Mouse (Mus musculus): Measurements from ENCODE around the gene Adam11. TPM values are rescaled to one million over a fixed set of nuclear protein-coding genes. Genes with fewer than 3 reads are reported as not detected.
A peak's percentile ranks its signal among the peaks of the same experiment; 100 is the strongest.

Gene Adam11
- polyA plus RNA-seq, 1 experiment from 2014 or later = 15.4 TPM

DNA sequence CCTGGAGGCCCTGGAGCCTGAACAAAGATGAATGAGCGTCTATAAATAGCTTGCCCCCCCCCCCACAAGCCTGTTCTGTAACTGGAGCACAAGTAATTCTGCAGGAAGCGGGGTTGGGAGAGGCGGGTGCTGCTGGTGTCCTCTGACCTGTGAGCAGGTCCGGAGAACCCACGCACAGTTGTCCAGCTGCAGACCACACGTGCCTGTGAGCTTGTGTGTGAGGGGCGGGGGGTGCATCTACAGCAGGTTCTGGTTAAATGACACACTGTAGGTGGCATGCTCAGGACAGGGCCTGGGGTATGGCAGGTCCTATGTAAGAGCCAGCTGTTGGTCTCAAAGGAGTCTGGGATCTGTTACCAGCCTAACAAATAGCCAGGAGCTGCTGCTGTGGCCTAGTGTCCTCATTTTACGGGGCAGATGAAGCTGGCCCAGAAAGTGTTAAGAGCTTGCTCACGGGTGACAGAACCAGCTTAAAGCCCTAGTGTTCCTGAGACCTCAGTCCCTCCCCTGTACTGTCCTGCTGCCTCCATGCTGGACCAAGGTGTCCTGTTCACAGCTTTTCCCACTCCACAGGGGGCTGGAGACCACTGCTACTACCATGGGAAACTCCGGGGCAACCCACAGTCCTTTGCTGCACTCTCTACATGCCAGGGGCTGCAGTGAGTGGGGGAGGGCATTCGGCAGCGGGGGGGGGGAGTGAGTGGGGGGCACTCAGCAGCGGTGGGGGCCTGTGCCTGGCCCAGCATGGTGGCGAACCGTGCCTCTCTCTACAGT is 9.6 kb downstream of the Adam11 start:
- Histone ChIP-seq H3K4me1 (ENCODE audit: control insufficient read depth, insufficient read depth, low read length) (peaks cover 40% of the 10 kb centered on the region), H3K4me2 (ENCODE audit: low read depth, severe bottlenecking) (peak overlapping the region; percentile 7; the same call in 1 of the 2 replicates)
- WGBS = 31% methylated on average over 15 of the region's 15 CpGs

GRCm38 (mm10) chr11:102771916-102772714 is 10.9 kb downstream of the Adam11 start:
- Histone ChIP-seq H3K27ac (replicated peaks; ENCODE audit: low read depth, low read length) (no peak overlapping the region), H3K4me3 (ENCODE audit: low read depth, low read length) (no peak overlapping the region), H3K36me3 (ENCODE audit: control insufficient read depth, insufficient read depth, low read length) (peaks cover 4% of the 10 kb centered on the region; the same call in 1 of the 2 replicates), H3K27me3 (ENCODE audit: control insufficient read depth, insufficient read depth, low read length) (no peaks in the 10 kb centered on the region), H3K9ac (ENCODE audit: low read length) (no peak overlapping the region), H3K4me1 (ENCODE audit: control insufficient read depth, insufficient read depth, low read length) (peaks cover 40% of the 10 kb centered on the region), H3K9me3 (ENCODE audit: control insufficient read depth, low read length) (no peaks in the 10 kb centered on the region), H3K4me2 (ENCODE audit: low read depth, severe bottlenecking) (peak overlapping the region; percentile 17; the same call in 1 of the 2 replicates)
- DNase-seq (ENCODE audit: low spot score) (no peak), ATAC-seq (ENCODE audit: insufficient number of reproducible peaks, low FRiP score, low TSS enrichment, low read depth) (no peak)
- WGBS = 39% methylated on average over 16 of the region's 16 CpGs

More for the DNA sequence above, 9.6 kb downstream of the Adam11 start:
- Histone ChIP-seq H3K27ac (replicated peaks; ENCODE audit: low read depth, low read length) (peak overlapping the region; percentile 65), H3K36me3 (ENCODE audit: control insufficient read depth, insufficient read depth, low read length) (no peaks in the 10 kb centered on the region), H3K4me3 (ENCODE audit: low read depth, low read length) (no peak overlapping the region), H3K27me3 (ENCODE audit: control insufficient read depth, insufficient read depth, low read length) (no peaks in the 10 kb centered on the region), H3K9me3 (ENCODE audit: control insufficient read depth, low read length) (no peaks in the 10 kb centered on the region), H3K9ac (ENCODE audit: low read length) (peak overlapping the region; percentile 22; the same call in 1 of the 2 replicates)
- ATAC-seq (ENCODE audit: insufficient number of reproducible peaks, low FRiP score, low TSS enrichment, low read depth) (no peak), DNase-seq (ENCODE audit: low spot score) (peak; percentile 56)

DNA sequence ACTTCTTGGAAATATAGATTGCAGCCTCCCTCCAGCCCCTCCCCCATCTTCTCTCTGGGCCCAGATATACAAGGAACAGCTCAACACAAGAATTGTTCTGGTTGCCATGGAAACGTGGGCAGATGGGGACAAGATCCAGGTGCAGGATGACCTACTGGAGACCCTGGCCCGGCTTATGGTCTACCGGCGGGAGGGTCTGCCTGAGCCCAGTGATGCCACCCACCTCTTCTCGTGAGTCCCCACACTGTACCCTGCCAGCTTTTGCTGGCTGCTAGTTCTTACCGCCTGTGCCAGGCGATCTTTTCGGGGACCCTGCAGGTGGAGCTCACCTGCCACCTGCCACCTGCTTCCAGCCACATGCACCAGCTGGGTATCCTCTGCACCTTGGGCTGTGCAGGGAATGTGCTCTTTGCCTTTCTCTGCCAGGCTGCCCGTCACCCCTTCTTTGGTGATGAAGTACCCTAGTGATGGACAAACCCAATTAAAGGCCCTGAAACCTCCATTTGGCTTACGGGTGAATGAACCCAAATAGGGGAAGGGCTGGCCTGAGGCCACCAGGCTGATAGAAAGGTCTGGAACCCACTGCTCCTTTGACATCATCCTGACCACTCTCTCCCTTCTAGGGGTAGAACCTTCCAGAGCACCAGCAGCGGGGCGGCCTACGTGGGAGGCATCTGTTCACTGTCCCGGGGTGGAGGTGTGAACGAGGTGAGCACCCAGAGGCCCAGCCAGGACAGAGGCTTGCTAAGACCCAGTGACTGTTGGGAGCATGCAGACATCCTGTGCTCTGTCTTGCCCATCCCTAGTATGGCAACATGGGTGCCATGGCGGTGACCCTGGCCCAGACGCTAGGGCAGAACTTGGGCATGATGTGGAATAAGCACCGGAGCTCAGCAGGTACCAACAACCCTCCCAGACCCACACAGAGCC is 11.8 kb downstream of the Adam11 start:
- WGBS = 63% methylated on average over 18 of the region's 18 CpGs

GRCm38 (mm10) chr11:102773713-102774611 is 12.7 kb downstream of the Adam11 start:
- peak overlapping the region; percentile 88 for H3K27ac ChIP-seq (replicated peaks; ENCODE audit: low read depth, low read length)
- H3K36me3 ChIP-seq (ENCODE audit: control insufficient read depth, insufficient read depth, low read length) = peaks cover 4% of the 10 kb centered on the region; the same call in 1 of the 2 replicates
- H3K9me3 ChIP-seq (ENCODE audit: control insufficient read depth, low read length) = no peaks in the 10 kb centered on the region
- no peaks in the 10 kb centered on the region for H3K27me3 ChIP-seq (ENCODE audit: control insufficient read depth, insufficient read depth, low read length)
- under 1% methylated on average over 46 of the region's 46 CpGs for WGBS
- H3K4me3 ChIP-seq (ENCODE audit: low read depth, low read length) = peak overlapping the region; percentile 61
- ATAC-seq (ENCODE audit: insufficient number of reproducible peaks, low FRiP score, low TSS enrichment, low read depth) = 0 out of 2 replicates have a peak, but pooled peaks have one; percentile 32
- H3K4me2 ChIP-seq (ENCODE audit: low read depth, severe bottlenecking) = peak overlapping the region; percentile 81
- H3K9ac ChIP-seq (ENCODE audit: low read length) = peak overlapping the region; percentile 80
- peaks cover 49% of the 10 kb centered on the region for H3K4me1 ChIP-seq (ENCODE audit: control insufficient read depth, insufficient read depth, low read length)
- peak; percentile 97 for DNase-seq (ENCODE audit: low spot score)

More for the DNA sequence above, 11.8 kb downstream of the Adam11 start:
- ATAC-seq (ENCODE audit: insufficient number of reproducible peaks, low FRiP score, low TSS enrichment, low read depth) = no peak
- H3K36me3 ChIP-seq (ENCODE audit: control insufficient read depth, insufficient read depth, low read length) = peaks cover 4% of the 10 kb centered on the region; the same call in 1 of the 2 replicates
- no peaks in the 10 kb centered on the region for H3K9me3 ChIP-seq (ENCODE audit: control insufficient read depth, low read length)
- no peak overlapping the region for H3K27ac ChIP-seq (replicated peaks; ENCODE audit: low read depth, low read length)
- H3K4me3 ChIP-seq (ENCODE audit: low read depth, low read length) = no peak overlapping the region
- H3K27me3 ChIP-seq (ENCODE audit: control insufficient read depth, insufficient read depth, low read length) = no peaks in the 10 kb centered on the region
- peak overlapping the region; percentile 17; the same call in 1 of the 2 replicates for H3K4me2 ChIP-seq (ENCODE audit: low read depth, severe bottlenecking)
- peaks cover 46% of the 10 kb centered on the region for H3K4me1 ChIP-seq (ENCODE audit: control insufficient read depth, insufficient read depth, low read length)
- H3K9ac ChIP-seq (ENCODE audit: low read length) = no peak overlapping the region
- DNase-seq (ENCODE audit: low spot score) = peak; percentile 49

DNA sequence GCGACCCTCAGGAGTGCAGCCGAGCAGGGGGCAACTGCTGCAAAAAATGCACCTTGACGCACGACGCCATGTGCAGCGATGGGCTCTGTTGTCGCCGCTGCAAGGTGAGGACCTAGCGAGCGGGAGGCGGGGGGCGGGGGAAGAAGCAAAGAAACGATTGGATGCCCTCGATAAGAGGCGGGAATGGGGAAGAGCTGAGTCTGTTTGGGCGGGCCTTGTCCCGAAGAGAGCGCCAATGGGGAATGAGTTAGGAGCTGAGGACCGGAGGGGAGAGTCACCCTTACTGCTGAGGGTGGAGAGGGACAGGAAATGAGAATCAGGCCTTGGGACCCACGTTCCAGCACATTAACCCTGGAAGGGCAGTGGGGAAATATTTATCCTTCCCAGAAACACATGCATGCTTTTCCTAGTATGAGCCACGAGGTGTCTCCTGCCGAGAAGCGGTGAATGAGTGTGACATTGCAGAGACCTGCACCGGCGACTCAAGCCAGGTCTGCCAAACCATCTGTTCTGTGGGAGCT is 13.4 kb downstream of the Adam11 start:
- Histone ChIP-seq H3K4me2 (ENCODE audit: low read depth, severe bottlenecking) (peak overlapping the region; percentile 81), H3K9me3 (ENCODE audit: control insufficient read depth, low read length) (no peaks in the 10 kb centered on the region), H3K36me3 (ENCODE audit: control insufficient read depth, insufficient read depth, low read length) (peaks cover 4% of the 10 kb centered on the region; the same call in 1 of the 2 replicates), H3K27me3 (ENCODE audit: control insufficient read depth, insufficient read depth, low read length) (no peaks in the 10 kb centered on the region), H3K9ac (ENCODE audit: low read length) (peak overlapping the region; percentile 80), H3K27ac (replicated peaks; ENCODE audit: low read depth, low read length) (peak overlapping the region; percentile 88), H3K4me3 (ENCODE audit: low read depth, low read length) (peak overlapping the region; percentile 61), H3K4me1 (ENCODE audit: control insufficient read depth, insufficient read depth, low read length) (peaks cover 49% of the 10 kb centered on the region)
- ATAC-seq (ENCODE audit: insufficient number of reproducible peaks, low FRiP score, low TSS enrichment, low read depth) (peak; percentile 77), DNase-seq (ENCODE audit: low spot score) (peak; percentile 94)
- WGBS = 1% methylated on average over 25 of the region's 25 CpGs

DNA sequence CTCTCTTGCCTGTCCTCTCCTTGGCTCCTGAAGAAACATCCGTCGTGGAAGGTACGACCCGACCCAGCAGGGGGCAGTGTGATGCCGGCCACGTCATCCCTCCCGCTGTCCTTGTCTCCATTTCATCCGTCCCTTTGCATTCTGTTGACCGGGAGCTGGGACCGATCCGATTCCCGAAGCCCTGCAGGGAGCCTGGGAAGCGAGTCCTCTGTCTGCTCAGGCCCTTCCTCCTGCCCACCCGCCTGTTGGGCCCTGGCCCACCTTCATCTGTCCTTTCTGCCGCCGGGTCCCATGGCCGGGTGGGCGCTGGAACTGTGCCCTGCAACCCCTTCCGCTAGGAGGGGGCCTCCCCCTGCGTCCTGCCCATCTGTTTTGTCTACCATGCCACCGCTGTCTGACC is 16.4 kb downstream of the Adam11 start:
- WGBS = 33% methylated on average over 21 of the region's 21 CpGs
- Histone ChIP-seq H3K4me3 (ENCODE audit: low read depth, low read length) (0 out of 2 replicates have a peak overlapping the region, but pooled peaks have one; percentile 5), H3K27ac (replicated peaks; ENCODE audit: low read depth, low read length) (no peak overlapping the region), H3K9ac (ENCODE audit: low read length) (no peak overlapping the region), H3K9me3 (ENCODE audit: control insufficient read depth, low read length) (no peaks in the 10 kb centered on the region), H3K27me3 (ENCODE audit: control insufficient read depth, insufficient read depth, low read length) (no peaks in the 10 kb centered on the region), H3K4me2 (ENCODE audit: low read depth, severe bottlenecking) (peak overlapping the region; percentile 32), H3K4me1 (ENCODE audit: control insufficient read depth, insufficient read depth, low read length) (peaks cover 20% of the 10 kb centered on the region), H3K36me3 (ENCODE audit: control insufficient read depth, insufficient read depth, low read length) (peaks cover 4% of the 10 kb centered on the region; the same call in 1 of the 2 replicates)
- ATAC-seq (ENCODE audit: insufficient number of reproducible peaks, low FRiP score, low TSS enrichment, low read depth) = no peak
- peak; percentile 79 for DNase-seq (ENCODE audit: low spot score)

GRCm38 (mm10) chr11:102778165-102778564 is 16.9 kb downstream of the Adam11 start:
- H3K9me3 ChIP-seq (ENCODE audit: control insufficient read depth, low read length) = no peaks in the 10 kb centered on the region
- H3K9ac ChIP-seq (ENCODE audit: low read length) = peak overlapping the region; percentile 34; the same call in 1 of the 2 replicates
- 13% methylated on average over 14 of the region's 14 CpGs for WGBS
- H3K27ac ChIP-seq (replicated peaks; ENCODE audit: low read depth, low read length) = no peak overlapping the region; the same call in 1 of the 2 replicates
- peak overlapping the region; percentile 32 for H3K4me2 ChIP-seq (ENCODE audit: low read depth, severe bottlenecking)
- ATAC-seq (ENCODE audit: insufficient number of reproducible peaks, low FRiP score, low TSS enrichment, low read depth) (no peak), DNase-seq (ENCODE audit: low spot score) (peak; percentile 51)
- 0 out of 2 replicates have a peak overlapping the region, but pooled peaks have one; percentile 5 for H3K4me3 ChIP-seq (ENCODE audit: low read depth, low read length)
- H3K36me3 ChIP-seq (ENCODE audit: control insufficient read depth, insufficient read depth, low read length) = peaks cover 4% of the 10 kb centered on the region; the same call in 1 of the 2 replicates
- H3K4me1 ChIP-seq (ENCODE audit: control insufficient read depth, insufficient read depth, low read length) = peaks cover 16% of the 10 kb centered on the region
- H3K27me3 ChIP-seq (ENCODE audit: control insufficient read depth, insufficient read depth, low read length) = no peaks in the 10 kb centered on the region
